Mouse (Mus musculus): ENCODE results near the gene Kif9. TPM values are rescaled to one million over a fixed set of nuclear protein-coding genes. Genes with fewer than 3 reads are reported as not detected.

Gene Kif9
- polyA plus RNA-seq, 1 experiment from 2014 or later = 6.2 TPM

GRCm38 (mm10) chr9:110531151-110531791 lies 54.5 kb downstream of the Kif9 start:
- H3K36me3 ChIP-seq = no peaks in the 10 kb centered on the region
- H3K4me2 ChIP-seq = peak overlapping the region; percentile 78
- H3K9me3 ChIP-seq = no peaks in the 10 kb centered on the region
- peak overlapping the region; percentile 93 for H3K9ac ChIP-seq
- 31% methylated on average over 6 of the region's 6 CpGs for WGBS
- peaks cover 39% of the 10 kb centered on the region for H3K4me1 ChIP-seq (replicated peaks)
- peak overlapping the region; percentile 99 for H3K4me3 ChIP-seq
- H3K27me3 ChIP-seq = no peaks in the 10 kb centered on the region
- no peak for ATAC-seq (ENCODE audit: low FRiP score, low read depth)
- peak overlapping the region; percentile 100 for H3K27ac ChIP-seq (replicated peaks)

- peak; percentile 99 for ATAC-seq (ENCODE audit: low FRiP score, low read depth)
- H3K4me1 ChIP-seq (replicated peaks) = peaks cover 39% of the 10 kb centered on the region
- H3K4me3 ChIP-seq = peak overlapping the region; percentile 99
- peak overlapping the region; percentile 78 for H3K4me2 ChIP-seq
- WGBS = under 1% methylated on average over 51 of the region's 53 CpGs
- H3K9ac ChIP-seq = peak overlapping the region; percentile 100
- H3K27ac ChIP-seq (replicated peaks) = peak overlapping the region; percentile 100
- no peaks in the 10 kb centered on the region for H3K9me3 ChIP-seq
- H3K27me3 ChIP-seq = no peaks in the 10 kb centered on the region
- H3K36me3 ChIP-seq = no peaks in the 10 kb centered on the region
Observed at GRCm38 (mm10) chr9:110531914-110532489, 55.2 kb downstream of the Kif9 start.

DNA sequence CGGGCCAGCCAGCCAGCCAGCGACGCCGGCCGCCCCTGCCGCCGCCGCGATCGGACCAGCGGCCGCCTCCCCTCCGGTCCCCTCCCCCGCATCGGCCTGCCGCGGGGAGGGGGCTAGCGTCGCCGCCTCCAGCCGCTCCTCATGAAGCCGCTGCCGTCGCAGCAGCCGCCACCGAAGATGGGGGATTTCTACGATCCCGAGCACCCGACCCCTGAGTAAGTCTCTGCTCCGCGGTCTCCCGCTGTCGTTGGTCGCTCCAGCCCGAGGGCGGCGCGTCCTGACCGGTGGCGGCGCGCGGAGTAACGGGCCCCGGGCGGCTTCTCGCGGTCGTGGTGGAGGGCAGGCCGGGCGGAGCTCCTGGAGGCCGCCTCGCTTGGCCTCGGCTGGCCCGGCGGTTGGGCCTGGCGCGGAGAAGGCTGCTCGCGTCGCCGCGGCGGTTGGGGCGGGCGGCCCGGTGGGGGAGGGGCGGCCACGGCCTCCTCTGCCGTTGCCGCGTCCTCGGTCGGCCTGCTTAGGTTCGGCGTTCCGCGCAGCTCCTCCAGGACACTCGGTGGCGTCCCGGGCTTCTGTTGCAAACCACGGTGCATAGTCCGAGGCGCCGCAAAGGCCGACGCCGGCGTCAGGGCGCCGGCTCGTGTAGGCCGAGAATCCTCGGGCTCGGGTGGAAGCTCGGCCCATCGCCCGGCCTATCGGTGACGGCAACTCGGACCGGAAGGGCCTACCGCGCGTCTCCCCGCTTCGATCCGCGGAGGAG lies 56.0 kb downstream of the Kif9 start, which contains the start of gene Setd2:
Gene Setd2 (plus strand): TSS at position 60 of the 754 bp plus-strand sequence.
- Histone ChIP-seq H3K9me3 (no peaks in the 10 kb centered on the region), H3K9ac (peak within 1 kb of the TSS; percentile 100), H3K4me1 (replicated peaks) (peaks cover 39% of the 10 kb centered on the region), H3K27me3 (no peaks in the 10 kb centered on the region), H3K27ac (replicated peaks) (peak within 1 kb of the TSS; percentile 100), H3K4me2 (peak within 1 kb of the TSS; percentile 78), H3K36me3 (no peaks in the 10 kb centered on the region), H3K4me3 (peak within 1 kb of the TSS; percentile 99)
- WGBS = under 1% methylated on average over 76 of the region's 109 CpGs
- ATAC-seq (ENCODE audit: low FRiP score, low read depth) = peak; percentile 47; the same call in 1 of the 2 replicates

DNA sequence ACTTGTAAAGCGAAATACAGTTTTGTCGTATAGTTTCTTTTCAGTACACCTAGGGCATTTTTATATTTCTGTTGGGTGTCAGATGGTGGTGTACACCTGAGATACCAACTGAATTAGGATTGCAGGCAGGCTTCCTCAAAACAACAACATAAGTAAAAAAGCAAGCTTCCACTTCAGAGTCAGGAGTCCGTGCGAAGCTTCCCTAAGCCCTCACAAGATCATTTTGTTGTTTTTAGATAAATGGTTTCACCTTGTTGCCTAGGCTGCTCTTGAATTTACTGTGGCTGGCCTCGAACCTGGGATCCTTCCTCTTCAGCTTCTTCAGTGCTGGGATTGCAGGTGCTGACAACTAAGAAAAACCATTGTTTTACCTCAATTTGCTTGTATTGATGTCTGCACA lies 56.9 kb downstream of the Kif9 start:
- Histone ChIP-seq H3K9ac (peak overlapping the region; percentile 100), H3K9me3 (no peaks in the 10 kb centered on the region), H3K4me1 (replicated peaks) (peaks cover 39% of the 10 kb centered on the region), H3K27ac (replicated peaks) (peak overlapping the region; percentile 100), H3K36me3 (no peaks in the 10 kb centered on the region), H3K4me3 (peak overlapping the region; percentile 99), H3K4me2 (peak overlapping the region; percentile 78), H3K27me3 (no peaks in the 10 kb centered on the region)
- ATAC-seq (ENCODE audit: low FRiP score, low read depth) = no peak
- 40% methylated on average over 5 of the region's 5 CpGs for WGBS

DNA sequence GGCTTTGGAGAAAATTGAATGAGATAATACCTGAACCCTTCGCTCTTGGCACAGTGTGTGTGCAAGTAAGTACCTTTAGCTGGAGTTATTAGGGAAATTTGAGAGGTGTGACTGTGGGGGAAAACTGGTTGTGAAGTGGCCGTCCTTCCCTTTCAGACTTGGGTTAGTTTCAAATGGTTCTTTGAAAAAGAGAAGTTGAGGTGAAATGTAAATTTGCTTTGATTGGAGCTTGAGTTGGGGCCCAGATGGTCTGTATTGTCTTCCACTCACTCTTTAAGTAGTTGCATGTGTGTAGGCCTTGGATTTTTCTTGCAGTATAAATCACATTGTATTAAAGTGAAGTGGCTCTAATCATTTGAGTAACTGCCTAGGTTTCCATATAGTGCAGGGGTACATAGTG lies 58.4 kb downstream of the Kif9 start:
- no peak for ATAC-seq (ENCODE audit: low FRiP score, low read depth)
- Histone ChIP-seq H3K27me3 (no peaks in the 10 kb centered on the region), H3K4me1 (replicated peaks) (peaks cover 39% of the 10 kb centered on the region), H3K9me3 (no peaks in the 10 kb centered on the region), H3K27ac (replicated peaks) (no peak overlapping the region), H3K4me3 (0 out of 2 replicates have a peak overlapping the region, but pooled peaks have one; percentile 6), H3K9ac (0 out of 2 replicates have a peak overlapping the region, but pooled peaks have one; percentile 3), H3K36me3 (no peaks in the 10 kb centered on the region), H3K4me2 (peak overlapping the region; percentile 78; the same call in 1 of the 2 replicates)
- WGBS = 84% methylated on average over 2 of the region's 2 CpGs

- H3K9me3 ChIP-seq = no peaks in the 10 kb centered on the region
- no peak overlapping the region for H3K4me3 ChIP-seq
- H3K9ac ChIP-seq = no peak overlapping the region
- H3K27ac ChIP-seq (replicated peaks) = no peak overlapping the region
- no peaks in the 10 kb centered on the region for H3K27me3 ChIP-seq
- H3K4me2 ChIP-seq = no peak overlapping the region
- 95% methylated on average over 2 of the region's 2 CpGs for whole genome bisulfite sequencing
- ATAC-seq (ENCODE audit: low FRiP score, low read depth) = no peak
- no peaks in the 10 kb centered on the region for H3K36me3 ChIP-seq
- peaks cover 28% of the 10 kb centered on the region for H3K4me1 ChIP-seq (replicated peaks)
Observed at GRCm38 (mm10) chr9:110536636-110537035, 59.9 kb downstream of the Kif9 start.

- ATAC-seq (ENCODE audit: low FRiP score, low read depth) = no peak
- no peak overlapping the region for H3K4me2 ChIP-seq
- H3K9me3 ChIP-seq = no peaks in the 10 kb centered on the region
- H3K36me3 ChIP-seq = no peaks in the 10 kb centered on the region
- H3K27me3 ChIP-seq = no peaks in the 10 kb centered on the region
- no peak overlapping the region for H3K9ac ChIP-seq
- H3K4me1 ChIP-seq (replicated peaks) = peaks cover 32% of the 10 kb centered on the region
- no peak overlapping the region for H3K4me3 ChIP-seq
- H3K27ac ChIP-seq (replicated peaks) = no peak overlapping the region
Observed at GRCm38 (mm10) chr9:110538511-110538910, 61.8 kb downstream of the Kif9 start.

DNA sequence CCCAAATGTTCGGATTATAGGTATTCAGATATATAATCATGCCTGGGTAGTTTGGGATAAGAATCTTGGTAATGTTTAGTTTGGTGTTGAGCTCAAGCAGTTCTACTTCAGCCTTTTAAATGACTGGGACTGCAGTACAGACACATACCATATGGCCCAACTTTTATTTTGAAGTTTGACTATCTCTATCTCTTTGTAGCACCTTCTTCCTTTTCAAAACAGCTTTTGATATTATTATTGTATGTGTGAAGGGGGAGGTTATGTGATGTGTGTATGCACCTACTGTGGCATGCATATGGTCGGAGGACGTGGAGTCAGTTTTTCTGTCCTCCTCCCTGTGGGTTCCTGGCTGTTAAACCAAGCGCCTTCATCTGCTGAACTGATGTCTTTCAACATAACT lies 65.2 kb downstream of the Kif9 start:
- no peaks in the 10 kb centered on the region for H3K27me3 ChIP-seq
- H3K9me3 ChIP-seq = no peaks in the 10 kb centered on the region
- no peak overlapping the region for H3K9ac ChIP-seq
- H3K4me1 ChIP-seq (replicated peaks) = peaks cover 5% of the 10 kb centered on the region; the same call in 1 of the 2 replicates
- H3K27ac ChIP-seq (replicated peaks) = no peak overlapping the region
- no peak overlapping the region for H3K4me3 ChIP-seq
- no peak overlapping the region for H3K4me2 ChIP-seq
- WGBS = 93% methylated on average over 4 of the region's 4 CpGs
- no peak for ATAC-seq (ENCODE audit: low FRiP score, low read depth)
- no peaks in the 10 kb centered on the region for H3K36me3 ChIP-seq

DNA sequence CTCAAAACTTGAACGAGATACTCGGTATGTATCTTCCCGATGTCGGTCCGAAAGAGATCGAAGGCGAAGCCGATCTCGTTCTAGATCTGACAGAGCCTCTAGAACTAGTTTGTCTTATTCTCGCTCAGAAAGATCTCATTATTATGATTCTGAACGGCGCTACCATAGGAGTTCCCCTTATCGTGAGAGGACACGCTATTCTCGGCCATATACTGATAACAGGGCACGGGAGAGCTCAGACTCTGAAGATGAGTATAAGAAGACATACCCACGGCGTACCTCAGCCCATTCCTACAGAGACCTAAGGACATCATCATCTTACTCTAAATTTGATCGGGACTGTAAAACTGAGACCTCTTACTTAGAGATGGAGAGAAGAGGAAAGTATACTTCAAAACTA lies 71.5 kb downstream of the Kif9 start:
- no peak overlapping the region for H3K9ac ChIP-seq
- WGBS = 99% methylated on average over 19 of the region's 19 CpGs
- no peaks in the 10 kb centered on the region for H3K9me3 ChIP-seq
- H3K27ac ChIP-seq (replicated peaks) = no peak overlapping the region
- H3K36me3 ChIP-seq = peaks cover 55% of the 10 kb centered on the region
- no peak overlapping the region for H3K4me3 ChIP-seq
- ATAC-seq (ENCODE audit: low FRiP score, low read depth) = no peak
- H3K4me2 ChIP-seq = no peak overlapping the region
- peaks cover 3% of the 10 kb centered on the region; the same call in 1 of the 2 replicates for H3K4me1 ChIP-seq (replicated peaks)
- H3K27me3 ChIP-seq = no peaks in the 10 kb centered on the region

DNA sequence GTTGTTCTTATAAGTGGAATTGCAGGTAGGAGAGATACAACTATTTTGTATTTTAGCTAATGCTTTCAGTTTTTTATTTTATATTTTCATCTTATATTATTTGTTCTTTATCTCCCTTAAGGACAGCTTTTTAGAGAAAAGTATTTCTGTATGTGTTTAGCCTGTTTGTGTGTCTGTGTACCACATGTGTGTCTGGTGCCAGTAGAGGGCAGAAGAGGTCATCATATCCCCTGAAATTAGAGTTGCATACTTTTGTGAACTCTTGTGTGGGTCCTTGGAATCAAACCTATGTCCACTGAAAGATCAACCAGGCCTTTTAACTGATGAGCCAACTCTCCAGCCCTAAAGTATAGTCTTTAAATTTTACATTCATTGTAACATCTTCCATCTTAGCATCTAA lies 91.6 kb downstream of the Kif9 start:
- no peaks in the 10 kb centered on the region for H3K9me3 ChIP-seq
- no peaks in the 10 kb centered on the region for H3K27me3 ChIP-seq
- peaks cover 75% of the 10 kb centered on the region for H3K36me3 ChIP-seq
- H3K4me2 ChIP-seq = no peak overlapping the region
- H3K9ac ChIP-seq = no peak overlapping the region
- H3K4me1 ChIP-seq (replicated peaks) = no peaks in the 10 kb centered on the region
- H3K27ac ChIP-seq (replicated peaks) = no peak overlapping the region
- ATAC-seq (ENCODE audit: low FRiP score, low read depth) = no peak
- H3K4me3 ChIP-seq = no peak overlapping the region
